Mouse (Mus musculus) heart, postnatal 4 days (tissue): ENCODE data around the gene Churc1. TPM values are rescaled to one million over a fixed set of nuclear protein-coding genes. Genes with fewer than 3 reads are reported as not detected.

Experiments used
- total RNA-seq, 2 experiments: library from RNA; stranded (reverse); gene quantifications; 2 replicates each; pipeline ENCODE4 v1.2.3; 2021

Gene Churc1
- total RNA-seq, 2 experiments from 2014 or later, result 83.0 to 86.7 TPM

Other genes with a start within 250 kb of the Churc1 start
- 10 to 100 TPM; 29.5 TPM for gene Plekhg3, start 234.6 kb upstream of the Churc1 start, total RNA-seq
- 10 to 100 TPM; 62.2 to 62.6 TPM for gene Sptb, start 55.0 kb upstream of the Churc1 start, total RNA-seq
- 10 to 100 TPM; 18.4 to 20.7 TPM for gene Fntb, start 51 bp downstream of the Churc1 start, total RNA-seq
- gene Gpx2, start 30.0 kb downstream of the Churc1 start, total RNA-seq, result not detected
- gene Rab15, start 57.4 kb downstream of the Churc1 start, total RNA-seq, result 1 to 10 TPM; 2.6 to 3.6 TPM
- gene Max, start 196.7 kb downstream of the Churc1 start, total RNA-seq, result 10 to 100 TPM; 37.6 to 41.1 TPM